Mouse (Mus musculus) stomach, postnatal 0 days (tissue): ENCODE results near the gene March7.

Experiments used
- CTCF ChIP-seq: IDR thresholded peaks from 2 replicates; pipeline ENCODE4 v1.5.1; 2016; ENCODE audit warnings: antibody characterized with exemption, low read depth, mild to moderate bottlenecking, moderate library complexity
- EP300 ChIP-seq: optimal IDR thresholded peaks from 2 replicates; pipeline ENCODE3; 2016; ENCODE audit warnings: antibody characterized with exemption

GRCm38 (mm10) chr2:60216547-60217153 lies 7.0 kb downstream of the March7 start:
- TF ChIP-seq EP300 (no peak), CTCF (no peak)
